Mouse (Mus musculus) MEL (cell line): ENCODE results near the gene Rpl14. TPM values are rescaled to one million over a fixed set of nuclear protein-coding genes. Genes with fewer than 3 reads are reported as not detected.

Experiments used
- DNase-seq: peaks from one replicate; pipeline ENCODE4 v3.0.0; 2011; ENCODE audit warnings: low read depth, low spot score
- H3K27ac ChIP-seq: 2 replicates; pipeline ENCODE4 v1.5.1; 2012; ENCODE audit warnings: low read depth, mild to moderate bottlenecking, control low read depth, low read length, moderate library complexity; ENCODE audit not compliant: control insufficient read depth
- H3K27me3 ChIP-seq, 2 experiments: fragments of 150-350 bp in 1 of 2; sonication (generic) in 1 of 2; 2 replicates each; pipeline ENCODE4 v1.6.1; 2012; ENCODE audit warnings: low read length in 2 of 2, mild to moderate bottlenecking in 2 of 2, improper control_type of control experiment in 1 of 2, moderate library complexity in 1 of 2; ENCODE audit not compliant: insufficient read depth in 2 of 2, control insufficient read depth in 1 of 2
- H3K36me3 ChIP-seq, 2 experiments: 2 replicates each; pipeline ENCODE4 v1.6.1; 2012 to 2014; ENCODE audit warnings: low read length in 2 of 2, improper control_type of control experiment in 1 of 2, inconsistent platforms in 1 of 2, mild to moderate bottlenecking in 1 of 2; ENCODE audit not compliant: insufficient read depth in 2 of 2, control insufficient read depth in 1 of 2
- H3K4me1 ChIP-seq, 2 experiments: fragments of 150-350 bp in 1 of 2; sonication (generic) in 1 of 2; 2 replicates each; pipeline ENCODE4 v1.6.1; 2012; ENCODE audit warnings: low read length in 2 of 2, improper control_type of control experiment in 1 of 2, mild to moderate bottlenecking in 1 of 2; ENCODE audit not compliant: insufficient read depth in 2 of 2, control insufficient read depth in 1 of 2
- H3K4me3 ChIP-seq, 2 experiments: fragments of 150-350 bp in 1 of 2; sonication (generic) in 1 of 2; 2 replicates each; pipeline ENCODE4 v1.5.1; 2012; ENCODE audit warnings: low read depth in 2 of 2, low read length in 2 of 2, mild to moderate bottlenecking in 2 of 2, moderate library complexity in 2 of 2, control low read depth in 1 of 2, improper control_type of control experiment in 1 of 2; ENCODE audit not compliant: control insufficient read depth in 1 of 2, insufficient read depth in 1 of 2
- H3K79me2 ChIP-seq: 2 replicates; pipeline ENCODE4 v1.6.1; 2012; ENCODE audit warnings: mild to moderate bottlenecking, low read length, moderate library complexity; ENCODE audit not compliant: control insufficient read depth, poor library complexity, insufficient read depth
- H3K9ac ChIP-seq: 2 replicates; pipeline ENCODE4 v1.6.1; 2012; ENCODE audit warnings: low read depth, mild to moderate bottlenecking, control low read depth, low read length, moderate library complexity; ENCODE audit not compliant: control insufficient read depth, poor library complexity, severe bottlenecking
- H3K9me3 ChIP-seq: fragments of 150-350 bp; sonication (generic); replicated peaks from 2 replicates; pipeline ENCODE4 v1.6.1; 2012; ENCODE audit warnings: mild to moderate bottlenecking, low read length, improper control_type of control experiment, moderate library complexity; ENCODE audit not compliant: insufficient read depth
- BHLHE40 ChIP-seq: IDR thresholded peaks from 2 replicates; pipeline ENCODE4 v1.6.1; 2012; ENCODE audit warnings: low read depth, mild to moderate bottlenecking, inconsistent platforms, low read length, improper control_type of control experiment, borderline replicate concordance
- CHD1 ChIP-seq: IDR thresholded peaks from 2 replicates; pipeline ENCODE4 v1.6.1; 2012; ENCODE audit warnings: low read depth, mild to moderate bottlenecking, inconsistent platforms, low read length, improper control_type of control experiment
- CTCF ChIP-seq, 3 experiments: IDR thresholded peaks in 2 of 3; conservative IDR thresholded peaks in 1 of 3; 2 replicates each; pipeline ENCODE4 v1.5.1; 2011 to 2012; ENCODE audit warnings: low read length in 3 of 3, low read depth in 2 of 3, mild to moderate bottlenecking in 2 of 3, improper control_type of control experiment in 1 of 3, inconsistent platforms in 1 of 3, mixed read lengths in 1 of 3, moderate library complexity in 1 of 3; ENCODE audit not compliant: control insufficient read depth in 1 of 3, insufficient read depth in 1 of 3, poor library complexity in 1 of 3, severe bottlenecking in 1 of 3
- ELF1 ChIP-seq: IDR thresholded peaks from 2 replicates; pipeline ENCODE4 v1.6.1; 2014; ENCODE audit warnings: low read depth, mild to moderate bottlenecking, inconsistent platforms, low read length, improper control_type of control experiment, moderate library complexity
- GATA1 ChIP-seq: IDR thresholded peaks from 2 replicates; pipeline ENCODE4 v1.6.1; 2011; ENCODE audit warnings: low read depth, low read length, improper control_type of control experiment
- HCFC1 ChIP-seq: IDR thresholded peaks from 2 replicates; pipeline ENCODE4 v1.6.1; 2012; ENCODE audit warnings: low read depth, mild to moderate bottlenecking, inconsistent platforms, low read length, improper control_type of control experiment, moderate library complexity
- MAX ChIP-seq: IDR thresholded peaks from 2 replicates; pipeline ENCODE4 v1.6.1; 2011; ENCODE audit warnings: low read length, improper control_type of control experiment
- MAZ ChIP-seq: IDR thresholded peaks from 2 replicates; pipeline ENCODE4 v1.6.1; 2012; ENCODE audit warnings: low read depth, mild to moderate bottlenecking, inconsistent platforms, low read length, improper control_type of control experiment
- MXI1 ChIP-seq: IDR thresholded peaks from 2 replicates; pipeline ENCODE4 v1.6.1; 2011; ENCODE audit warnings: mild to moderate bottlenecking, low read depth, low read length, improper control_type of control experiment
- NELFE ChIP-seq: IDR thresholded peaks from 2 replicates; pipeline ENCODE4 v1.6.1; 2011; ENCODE audit warnings: low read depth, low read length, improper control_type of control experiment
- POLR2AphosphoS2 ChIP-seq: IDR thresholded peaks from 2 replicates; pipeline ENCODE4 v1.6.1; 2011; ENCODE audit warnings: low read length, improper control_type of control experiment
- POLR2AphosphoS5 ChIP-seq: IDR thresholded peaks from 2 replicates; pipeline ENCODE4 v1.6.1; 2012; ENCODE audit warnings: low read depth, borderline replicate concordance, mild to moderate bottlenecking, inconsistent platforms, low read length, moderate library complexity, mixed read lengths
- TAL1 ChIP-seq: IDR thresholded peaks from 2 replicates; pipeline ENCODE4 v1.6.1; 2012; ENCODE audit warnings: mild to moderate bottlenecking, inconsistent platforms, low read length, moderate library complexity, mixed read lengths
- TBP ChIP-seq: IDR thresholded peaks from 2 replicates; pipeline ENCODE4 v1.8.0; 2011; ENCODE audit warnings: low read depth, low read length, improper control_type of control experiment
- TCF12 ChIP-seq: IDR thresholded peaks from 2 replicates; pipeline ENCODE4 v1.6.1; 2014; ENCODE audit warnings: low read depth, mild to moderate bottlenecking, inconsistent platforms, low read length, improper control_type of control experiment, moderate library complexity
- USF2 ChIP-seq, 2 experiments: IDR thresholded peaks; 2 replicates each; pipeline ENCODE4 v1.6.1; 2011 to 2012; ENCODE audit warnings: improper control_type of control experiment in 2 of 2, low read length in 2 of 2, borderline replicate concordance in 1 of 2, inconsistent platforms in 1 of 2, low read depth in 1 of 2, mild to moderate bottlenecking in 1 of 2; ENCODE audit not compliant: insufficient read depth in 1 of 2
- ZC3H11A ChIP-seq: IDR thresholded peaks from 2 replicates; pipeline ENCODE4 v1.6.1; 2012; ENCODE audit warnings: low read depth, mild to moderate bottlenecking, inconsistent platforms, low read length, improper control_type of control experiment
- ZKSCAN1 ChIP-seq: IDR thresholded peaks from 2 replicates; pipeline ENCODE4 v1.6.1; 2012; ENCODE audit warnings: low read depth, mild to moderate bottlenecking, inconsistent platforms, low read length, improper control_type of control experiment, moderate library complexity
- ZMIZ1 ChIP-seq: IDR thresholded peaks from 2 replicates; pipeline ENCODE4 v1.6.1; 2012; ENCODE audit warnings: low read depth, mild to moderate bottlenecking, inconsistent platforms, low read length, improper control_type of control experiment, moderate library complexity
- polyA plus RNA-seq, 2 experiments: library from polyadenylated mRNA; stranded (reverse) in 1 of 2; unstranded in 1 of 2; fragments of >175 nt in 1 of 2; fragments of >200 nt in 1 of 2; gene quantifications; 2 replicates each; pipeline versions ENCODE4 v1.2.1 to v1.2.4; 2012; ENCODE audit warnings: low replicate concordance in 2 of 2, low read depth in 1 of 2; ENCODE audit not compliant: insufficient read length in 2 of 2, insufficient read depth in 1 of 2, missing spikeins in 1 of 2
- total RNA-seq: library from RNA; depleted of rRNA; stranded (reverse); fragments of 300-350 nt; gene quantifications from 2 replicates; pipeline ENCODE4 v1.2.3, GENCODE M21; 2012

Gene Rpl14
- total and polyA plus RNA-seq, 3 experiments, result 502 to 1,607 TPM; not detected in 1

- no peak for TF ChIP-seq USF2 (IDR thresholded peaks at IDR 0.05; ENCODE audit: borderline replicate concordance in 1 of 2, insufficient read depth in 1 of 2, low read depth in 1 of 2, low read length in 2 of 2)
- TF ChIP-seq TCF12, result no peak
- no peaks in the 10 kb centered on the region for H3K27me3 ChIP-seq
These were observed 29.0 kb upstream of the Rpl14 start for GRCm38 (mm10) chr9:120542241-120542640.

GRCm38 (mm10) chr9:120545994-120546393 is 25.2 kb upstream of the Rpl14 start:
- Histone ChIP-seq H3K9me3 (no peaks in the 10 kb centered on the region), H3K36me3 (no peaks in the 10 kb centered on the region), H3K9ac (no peak overlapping the region), H3K27ac (no peak overlapping the region), H3K4me3 (no peak overlapping the region)
- no peak for DNase-seq
- TF ChIP-seq MAZ, result no peak
- no peak for TF ChIP-seq MXI1
- TF ChIP-seq GATA1, result no peak
- TF ChIP-seq, all 39 proteins: peak for 0
- H3K79me2 ChIP-seq, result no peaks in the 10 kb centered on the region
- no peaks in the 10 kb centered on the region for H3K4me1 ChIP-seq
- H3K27me3 ChIP-seq, result no peaks in the 10 kb centered on the region

More at GRCm38 (mm10) chr9:120542241-120542640, 29.0 kb upstream of the Rpl14 start:
- Histone ChIP-seq H3K9me3 (no peaks in the 10 kb centered on the region), H3K4me3 (no peak overlapping the region), H3K9ac (no peak overlapping the region), H3K4me1 (no peaks in the 10 kb centered on the region), H3K27ac (no peak overlapping the region), H3K79me2 (no peaks in the 10 kb centered on the region), H3K36me3 (no peaks in the 10 kb centered on the region)
- DNase-seq, result no peak

GRCm38 (mm10) chr9:120546482-120546881 is 24.8 kb upstream of the Rpl14 start:
- no peak for DNase-seq

GRCm38 (mm10) chr9:120547026-120547668 is 24.1 kb upstream of the Rpl14 start:
- H3K9me3 ChIP-seq, result no peaks in the 10 kb centered on the region
- no peaks in the 10 kb centered on the region for H3K36me3 ChIP-seq
- no peak overlapping the region for H3K4me3 ChIP-seq
- no peak for TF ChIP-seq MAX
- no peak for TF ChIP-seq CTCF (IDR thresholded peaks at IDR 0.05 in 2 of 3, conservative IDR thresholded peaks at IDR 0.05 in 1 of 3; ENCODE audit: control insufficient read depth in 1 of 3, insufficient read depth in 1 of 3, low read depth in 2 of 3, low read length in 3 of 3, poor library complexity in 1 of 3, severe bottlenecking in 1 of 3)
- no peak for TF ChIP-seq TBP
- no peak for TF ChIP-seq GATA1
- TF ChIP-seq ZMIZ1, result no peak
- TF ChIP-seq HCFC1, result no peak
- no peak for TF ChIP-seq NELFE
- TF ChIP-seq POLR2AphosphoS2, result no peak
- TF ChIP-seq ELF1, result no peak
- TF ChIP-seq CHD1, result no peak
- TF ChIP-seq ZC3H11A, result no peak
- no peak for TF ChIP-seq BHLHE40
- no peak for TF ChIP-seq ZKSCAN1
- TF ChIP-seq POLR2AphosphoS5, result no peak
- no peak for TF ChIP-seq TAL1
- TF ChIP-seq, all 39 proteins: peak for 0
- Histone ChIP-seq H3K79me2 (no peaks in the 10 kb centered on the region), H3K27ac (no peak overlapping the region), H3K9ac (no peak overlapping the region), H3K4me1 (no peaks in the 10 kb centered on the region), H3K27me3 (no peaks in the 10 kb centered on the region)
- DNase-seq, result no peak

More at GRCm38 (mm10) chr9:120546482-120546881, 24.8 kb upstream of the Rpl14 start:
- no peaks in the 10 kb centered on the region for H3K4me1 ChIP-seq
- no peaks in the 10 kb centered on the region for H3K27me3 ChIP-seq
- H3K4me3 ChIP-seq, result no peak overlapping the region
- no peaks in the 10 kb centered on the region for H3K79me2 ChIP-seq
- no peaks in the 10 kb centered on the region for H3K9me3 ChIP-seq
- H3K9ac ChIP-seq, result no peak overlapping the region
- H3K27ac ChIP-seq, result no peak overlapping the region
- TF ChIP-seq GATA1, result no peak
- TF ChIP-seq, all 39 proteins: peak for 0
- H3K36me3 ChIP-seq, result no peaks in the 10 kb centered on the region
